Mouse (Mus musculus): ENCODE measurements around the gene Cit.

DNA sequence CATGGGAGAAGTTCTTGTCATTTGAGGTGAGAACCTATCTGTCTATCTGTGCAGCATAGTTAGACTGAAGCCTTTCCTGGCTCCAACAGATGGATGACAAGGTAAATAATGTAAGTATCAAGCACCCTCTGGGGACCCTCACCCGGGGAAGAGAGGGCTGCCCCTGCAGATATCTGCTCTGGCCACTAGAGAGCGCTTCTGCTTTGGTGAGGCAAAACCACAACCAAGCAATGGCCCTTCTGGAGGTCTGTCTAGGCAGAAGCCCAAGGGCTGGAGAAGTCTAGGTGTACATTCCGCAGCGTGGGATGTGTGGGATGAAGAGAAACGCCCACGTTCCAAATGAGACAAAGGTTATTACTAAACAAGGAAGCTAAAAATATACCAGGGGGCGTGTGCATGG is 9.8 kb upstream of the Cit start:
- TF ChIP-seq CTCF (IDR thresholded peaks at IDR 0.05; ENCODE audit: borderline replicate concordance, control insufficient read depth, extremely low read depth, insufficient read depth, low read length, poor library complexity) (peak; percentile 53; the same call in 1 of the 2 replicates), POLR2A (IDR thresholded peaks at IDR 0.05; ENCODE audit: control insufficient read depth, extremely low read depth, insufficient read depth, low read length, poor library complexity) (no peak)
